Mouse (Mus musculus): ENCODE results near the gene Ajuba.
"Not testable (repeated sequence)": the region's sequence is repeated elsewhere in the genome, so short reads cannot be mapped to it uniquely, and the experiment has no call there.

The Ajuba gene

DNA sequence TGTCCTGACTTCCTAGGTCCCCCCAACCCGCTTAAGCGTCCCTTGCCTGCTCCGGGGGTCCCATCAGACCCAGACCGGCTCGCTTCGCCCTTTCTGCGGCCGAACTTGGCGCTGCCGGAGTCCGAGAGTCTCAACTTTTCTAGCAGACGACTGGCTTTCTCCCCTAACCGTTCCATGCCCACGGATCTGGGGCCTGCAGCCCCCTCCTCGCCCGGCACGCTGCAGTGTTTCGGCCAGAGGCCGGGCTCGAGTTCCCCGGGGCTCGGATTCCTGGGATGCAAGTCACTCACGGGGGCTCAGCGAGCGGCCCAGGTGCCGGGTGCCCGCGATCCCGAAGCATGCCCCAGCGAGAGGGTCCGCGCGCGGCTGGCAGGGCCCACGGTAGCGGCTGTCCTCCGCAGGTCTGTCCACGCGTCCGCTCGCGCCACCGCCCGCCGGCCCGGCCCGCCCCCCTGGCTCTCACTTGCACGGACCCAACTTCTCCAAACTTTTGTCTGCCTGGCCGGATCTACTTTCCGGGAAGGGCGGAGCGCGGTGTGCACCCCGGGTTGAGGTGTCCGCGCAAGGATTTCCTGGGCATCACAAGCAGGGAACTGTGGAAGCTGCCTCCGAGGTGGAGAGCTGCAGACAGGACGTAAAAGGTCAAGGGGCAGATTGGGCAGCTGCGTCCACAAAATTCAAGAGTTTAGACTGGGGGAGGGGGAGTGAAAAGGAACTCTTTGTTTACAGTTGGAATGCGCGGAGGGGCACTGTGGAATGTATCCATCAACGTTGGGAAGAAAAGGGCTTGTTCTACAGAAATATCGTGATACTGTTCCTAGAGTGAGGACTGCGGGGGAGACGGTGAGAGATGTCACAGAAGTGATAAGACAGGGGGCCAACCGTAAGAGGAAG is at the start of gene Ajuba:
Gene Ajuba, minus strand, starts transcription at position 470 of the 894 bp plus-strand sequence.
- DNase-seq (ENCODE audit: low spot score), result peak; percentile 18

DNA sequence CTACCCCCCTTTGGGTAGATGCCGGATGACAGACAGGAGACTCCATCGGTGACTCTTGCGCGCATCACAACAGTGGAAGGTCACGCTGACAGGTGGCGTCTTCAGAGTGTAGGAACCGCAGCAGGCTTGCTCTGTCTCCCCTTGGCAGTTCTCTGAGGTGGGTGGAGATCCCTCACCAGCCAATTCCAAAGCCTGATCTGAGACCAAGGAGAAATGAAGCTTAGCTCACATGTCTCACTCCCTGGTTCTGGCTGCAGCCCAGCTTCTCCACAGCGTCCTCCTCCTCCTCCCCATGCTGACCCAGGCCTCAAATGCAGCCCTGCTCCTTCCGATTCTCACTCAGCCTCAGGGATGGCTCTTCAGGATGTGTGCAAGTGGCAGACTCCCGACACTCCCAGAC is 47.6 kb upstream of the Ajuba start:
- no peak for DNase-seq (ENCODE audit: low spot score)

DNA sequence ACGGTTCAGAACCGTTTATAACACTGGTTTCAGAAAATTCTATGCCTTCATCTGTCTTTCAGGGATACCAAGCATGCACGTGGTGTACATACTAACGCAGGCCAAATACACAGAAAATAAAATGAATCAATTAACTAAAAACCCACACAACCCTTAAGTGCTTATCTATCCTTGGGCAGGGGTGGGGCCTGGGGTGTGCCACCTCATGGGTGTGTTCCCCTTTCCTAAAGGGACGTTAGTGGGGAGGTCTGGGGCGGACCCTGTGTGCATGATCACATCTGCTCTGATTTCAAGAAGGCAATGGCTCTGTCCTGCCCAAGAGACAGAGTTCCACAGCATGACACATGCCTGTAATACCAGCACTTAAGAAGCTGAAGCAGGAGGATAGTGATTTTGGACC is 46.0 kb upstream of the Ajuba start:
- DNase-seq (ENCODE audit: low spot score), result no peak

DNA sequence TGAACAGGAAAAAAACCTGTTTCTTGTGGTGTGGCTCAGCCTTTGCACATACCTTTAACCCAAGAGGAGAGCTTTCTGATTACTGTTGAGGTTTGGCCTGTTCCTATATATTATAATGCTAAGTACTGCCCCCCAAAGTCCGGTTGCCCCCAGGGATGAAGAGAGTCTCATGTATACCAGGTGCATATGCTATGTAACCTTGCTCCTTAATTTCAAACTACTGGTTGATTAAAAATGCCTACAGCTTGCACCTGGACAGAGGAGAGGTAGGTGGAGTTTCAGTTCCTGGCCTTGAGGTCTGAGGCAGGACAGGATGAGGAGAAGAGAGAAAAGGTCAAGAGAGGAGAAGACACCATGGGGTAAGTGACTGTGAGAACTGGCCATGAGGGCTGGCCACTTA is 43.8 kb upstream of the Ajuba start, which contains the start of gene Psmb11:
Gene Psmb11, plus strand, starts transcription at position 301 of the 400 bp plus-strand sequence.
- no peak for DNase-seq (ENCODE audit: low spot score)

DNA sequence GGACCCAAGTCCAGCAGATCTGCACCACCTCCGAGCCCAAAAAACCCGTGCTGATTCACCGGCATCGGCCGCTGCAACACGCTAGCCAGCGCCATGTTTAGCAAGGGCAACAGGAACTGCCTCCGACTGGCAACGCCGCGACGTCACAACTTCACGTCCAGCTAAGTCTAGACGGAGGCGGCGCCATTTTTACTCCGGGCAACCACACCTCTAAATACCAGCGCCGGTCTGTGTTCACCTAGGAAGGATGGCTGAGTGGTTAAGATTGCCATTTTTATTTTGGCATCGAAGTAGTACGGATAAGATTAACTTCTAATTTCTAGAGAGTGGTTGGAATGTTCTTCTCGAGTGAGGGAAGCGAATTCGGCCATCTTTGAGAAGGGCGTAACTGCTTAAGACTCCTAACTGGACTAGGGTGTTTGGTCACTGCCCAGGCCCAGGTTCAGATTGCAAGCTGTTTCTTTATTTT is 40.6 kb upstream of the Ajuba start, which contains the start of gene Psmb5:
Gene Psmb5, minus strand, starts transcription at position 126 of the 469 bp plus-strand sequence.
- peak; percentile 87 for DNase-seq (ENCODE audit: low spot score)

DNA sequence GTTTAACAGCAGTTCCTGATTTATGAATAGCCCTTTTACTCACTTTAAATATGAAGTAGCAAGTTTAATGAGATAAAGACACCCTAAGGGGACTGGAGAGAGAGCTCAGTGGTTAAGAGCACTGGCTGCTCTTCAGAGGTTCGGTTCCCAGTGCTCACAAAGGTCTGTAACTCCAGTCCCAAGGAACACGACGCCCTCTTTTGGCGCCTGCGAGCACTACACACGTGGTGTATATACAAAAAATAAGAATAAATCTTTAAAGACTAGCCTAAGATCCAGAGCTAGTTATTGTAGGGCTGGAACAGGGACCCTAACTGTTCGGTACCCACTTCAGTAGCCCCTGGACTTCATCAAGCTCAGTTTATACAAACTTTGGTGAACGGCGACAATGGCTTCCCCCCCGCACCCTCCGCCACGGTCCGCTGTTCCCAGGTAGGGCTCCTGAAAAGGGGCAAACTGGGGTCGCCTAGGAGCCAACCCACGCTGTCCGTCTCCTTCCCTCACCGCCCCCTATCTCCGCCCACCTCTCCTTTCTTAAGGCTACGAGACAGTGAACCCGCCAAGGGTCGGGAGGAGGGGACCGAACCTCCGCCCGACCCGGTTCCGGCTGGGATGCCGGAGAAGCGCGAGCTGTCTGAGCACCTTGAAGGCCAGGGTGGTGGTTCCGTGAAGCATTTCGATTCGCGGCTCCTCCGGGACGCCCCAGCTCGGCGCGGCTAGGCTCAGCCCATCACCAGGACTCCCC is 40.0 kb upstream of the Ajuba start:
- no peak for DNase-seq (ENCODE audit: low spot score)

DNA sequence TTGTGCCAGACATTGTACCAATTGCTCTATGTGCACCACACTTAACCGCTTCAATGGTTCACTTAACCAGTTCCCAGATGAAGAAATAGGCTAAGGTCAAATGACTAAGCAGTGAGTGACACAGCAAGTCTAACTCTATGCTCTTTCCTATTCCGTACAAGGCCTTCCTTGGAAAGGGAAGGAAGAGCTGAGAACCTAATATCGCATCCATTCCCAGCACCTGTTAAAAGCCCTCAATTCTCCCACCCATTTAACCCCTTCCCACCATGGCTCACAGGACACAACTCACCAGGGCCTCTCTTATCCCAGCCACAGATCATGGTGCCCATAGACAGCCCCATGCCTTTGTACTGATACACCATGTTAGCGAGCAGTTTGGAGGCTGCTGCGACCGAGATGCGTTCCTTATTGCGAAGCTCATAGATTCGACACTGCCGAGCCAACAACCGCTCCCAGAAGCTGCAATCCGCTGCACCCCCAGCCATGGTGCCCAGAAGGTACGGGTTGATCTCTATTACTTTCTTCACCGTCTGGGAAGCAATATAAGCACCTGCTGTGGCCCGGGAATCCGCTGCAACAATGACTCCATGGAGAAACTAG is 39.0 kb upstream of the Ajuba start:
- DNase-seq (ENCODE audit: low spot score), result no peak

DNA sequence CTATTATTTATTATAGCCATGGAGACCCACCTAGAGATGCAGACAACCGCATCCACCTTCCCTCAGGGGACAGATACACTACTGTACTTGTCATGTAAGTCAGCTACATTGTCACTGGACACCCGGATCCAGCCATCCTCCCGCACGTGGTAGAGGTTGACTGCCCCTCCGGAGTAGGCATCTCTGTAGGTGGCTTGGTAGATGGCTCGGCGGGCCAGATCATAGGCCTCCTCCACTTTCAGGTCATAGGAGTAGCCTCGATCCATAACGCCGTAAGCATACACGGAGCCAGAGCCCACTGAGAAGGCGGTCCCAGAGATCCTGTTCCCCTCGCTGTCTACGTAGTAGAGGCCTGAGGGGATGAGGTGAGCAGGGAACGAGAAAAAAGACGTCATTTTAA is 36.8 kb upstream of the Ajuba start:
- DNase-seq (ENCODE audit: low spot score), result not testable (repeated sequence)

DNA sequence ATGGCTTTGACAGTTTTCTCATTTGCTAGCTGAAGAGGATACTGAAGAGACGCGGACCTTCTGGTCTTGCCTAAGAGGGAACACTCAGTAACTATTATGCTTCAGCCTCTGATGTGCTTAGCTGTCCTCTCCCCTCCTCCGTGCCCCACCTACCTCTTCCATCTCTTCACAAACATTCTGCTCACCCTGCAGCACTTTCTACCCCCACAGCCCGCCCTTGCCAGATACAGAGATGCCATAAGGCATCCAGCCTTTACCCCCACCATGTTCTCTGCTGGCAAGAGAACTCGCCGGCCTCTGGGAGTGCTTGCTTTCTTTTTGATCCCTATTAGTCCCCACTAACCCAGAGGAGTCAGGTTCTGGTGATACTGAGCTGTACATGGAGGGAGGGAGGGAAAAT is 33.3 kb upstream of the Ajuba start:
- no peak for DNase-seq (ENCODE audit: low spot score)

DNA sequence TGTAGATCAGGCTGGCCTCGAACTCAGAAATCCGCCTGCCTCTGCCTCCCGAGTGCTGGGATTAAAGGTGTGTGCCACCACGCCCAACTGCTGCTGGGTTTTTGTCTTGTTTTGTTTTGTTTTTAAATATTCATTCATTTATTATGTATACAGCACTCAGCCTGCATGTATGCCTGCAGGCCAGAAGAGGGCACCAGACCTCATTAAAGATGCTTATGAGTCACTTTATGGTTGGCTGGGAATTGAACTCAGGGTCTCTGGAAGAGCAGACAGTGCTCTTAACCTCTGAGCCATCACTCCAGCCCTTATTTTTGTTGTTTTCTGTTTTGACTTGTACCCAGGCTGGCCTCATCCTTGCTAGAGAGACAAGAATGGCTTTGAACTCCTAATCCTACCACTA is 32.6 kb upstream of the Ajuba start:
- peak; percentile 34 for DNase-seq (ENCODE audit: low spot score)

DNA sequence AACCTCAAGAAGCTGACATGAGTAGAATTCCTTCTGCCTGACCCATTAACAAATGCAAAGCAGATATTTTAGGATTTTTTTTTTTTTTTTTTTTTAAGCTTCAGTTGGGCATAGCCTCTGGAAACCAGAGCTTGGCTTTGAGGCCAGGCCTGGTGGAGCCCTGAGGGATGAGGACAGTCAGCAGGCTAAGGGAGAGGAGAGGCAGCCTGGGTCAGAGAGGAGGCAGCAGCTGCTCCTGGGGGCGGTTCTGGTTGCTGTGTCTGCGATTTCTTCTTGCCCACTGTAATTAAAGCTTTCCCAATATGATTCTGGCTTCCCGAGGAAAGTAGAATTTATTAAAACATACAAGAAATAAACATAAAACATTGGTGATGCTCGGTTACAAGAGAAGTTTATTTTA is 31.9 kb upstream of the Ajuba start:
- no peak for DNase-seq (ENCODE audit: low spot score)

DNA sequence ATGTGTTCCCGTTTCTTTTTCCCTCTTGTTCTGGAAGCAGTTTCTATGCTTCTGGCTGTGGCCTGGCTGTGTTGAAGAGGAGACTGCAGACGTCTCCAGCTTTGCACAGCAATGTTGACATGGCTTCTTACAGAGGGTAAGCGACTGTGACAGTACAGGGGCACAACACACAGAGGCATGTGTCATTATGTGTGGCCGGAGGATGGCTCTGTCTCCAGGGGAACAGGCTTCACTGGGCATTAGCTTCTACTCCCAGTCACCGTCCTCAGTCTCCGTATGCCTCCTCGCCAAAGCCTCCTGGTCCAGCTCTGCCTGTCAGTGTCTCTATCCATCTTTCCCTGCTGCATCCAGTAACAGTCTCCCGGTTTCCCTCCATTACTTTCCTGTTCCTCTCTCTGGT is 29.9 kb upstream of the Ajuba start:
- no peak for DNase-seq (ENCODE audit: low spot score)

DNA sequence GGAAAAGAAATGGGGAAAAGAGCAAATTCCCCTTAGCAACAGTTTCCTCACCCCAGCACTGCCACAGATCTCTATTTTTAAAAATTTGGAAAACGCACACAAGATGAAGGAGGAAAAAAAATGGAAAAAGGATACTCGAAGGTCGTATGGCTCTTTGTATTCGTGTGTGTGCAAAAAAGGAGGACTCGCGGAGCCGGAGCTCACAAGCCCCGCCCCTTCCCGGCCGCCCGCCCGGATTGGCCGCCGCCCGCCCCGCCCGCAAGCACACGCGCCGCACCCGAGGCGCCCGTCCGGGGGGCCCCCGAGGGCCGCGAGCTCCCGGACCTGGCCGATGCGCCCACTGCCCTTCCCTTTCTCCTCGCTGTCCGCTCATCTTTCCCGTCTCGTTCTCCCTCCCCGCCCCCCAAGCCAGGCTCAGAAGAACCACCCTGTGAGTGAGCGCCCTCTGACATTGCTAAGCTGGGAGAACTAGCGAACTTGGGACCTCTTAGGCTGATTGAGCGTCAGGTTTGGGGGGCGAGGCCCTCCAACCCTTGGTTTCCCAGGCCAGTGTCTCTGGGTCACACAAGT is 28.5 kb upstream of the Ajuba start, which contains the start of gene 4931414P19Rik:
Gene 4931414P19Rik, minus strand, starts transcription at position 242 of the 570 bp plus-strand sequence.
- peak; percentile 57 for DNase-seq (ENCODE audit: low spot score)

DNA sequence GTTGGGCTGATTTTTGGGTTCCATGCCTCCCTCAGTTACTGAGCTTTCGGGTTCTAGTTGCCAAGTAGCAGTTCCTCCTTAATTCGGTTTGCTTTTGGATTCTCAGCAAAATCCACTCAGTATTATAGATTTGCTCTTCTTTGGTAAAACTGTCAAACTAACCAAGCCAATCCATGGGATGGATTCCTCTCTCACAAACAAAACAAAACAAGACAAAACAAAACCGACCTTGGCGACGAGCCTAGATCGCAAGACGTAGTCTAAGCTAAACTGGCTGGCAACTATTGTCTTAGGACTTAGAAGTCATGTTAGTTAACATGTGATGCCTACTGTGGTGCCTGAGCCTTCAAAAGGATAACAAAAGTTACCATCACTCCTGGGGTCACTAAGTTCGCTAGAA is 26.3 kb upstream of the Ajuba start:
- no peak for DNase-seq (ENCODE audit: low spot score)

DNA sequence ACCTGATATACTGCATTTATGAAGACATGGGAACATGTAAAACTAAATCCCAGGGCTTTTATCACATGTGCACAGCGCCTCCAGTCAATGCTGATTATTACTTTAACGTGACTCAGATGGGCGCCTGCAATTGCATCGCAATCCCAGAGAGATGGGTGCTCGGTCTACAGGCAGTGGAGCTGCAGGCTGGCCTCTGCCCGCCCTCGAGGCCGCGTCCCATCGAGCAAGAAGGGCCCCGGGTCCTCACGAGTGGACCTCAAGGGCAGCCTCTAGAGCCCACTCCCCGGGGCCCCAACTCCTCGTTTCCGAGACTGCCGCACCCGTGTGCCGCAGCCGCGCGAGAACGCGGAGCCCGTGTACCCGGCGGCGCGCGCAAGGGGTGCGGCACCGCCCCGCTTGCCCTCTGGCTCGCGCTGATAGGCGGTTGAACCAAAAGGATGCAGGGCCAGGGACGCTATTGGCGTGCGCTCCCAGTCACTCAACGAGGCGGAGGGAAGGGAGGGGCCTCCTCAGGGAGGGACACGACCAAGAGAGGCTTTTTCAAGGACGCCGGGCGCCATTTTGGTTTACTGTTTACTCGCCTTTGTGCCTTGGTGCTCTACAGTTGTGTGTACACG is 25.8 kb upstream of the Ajuba start:
- DNase-seq (ENCODE audit: low spot score), result peak; percentile 96

DNA sequence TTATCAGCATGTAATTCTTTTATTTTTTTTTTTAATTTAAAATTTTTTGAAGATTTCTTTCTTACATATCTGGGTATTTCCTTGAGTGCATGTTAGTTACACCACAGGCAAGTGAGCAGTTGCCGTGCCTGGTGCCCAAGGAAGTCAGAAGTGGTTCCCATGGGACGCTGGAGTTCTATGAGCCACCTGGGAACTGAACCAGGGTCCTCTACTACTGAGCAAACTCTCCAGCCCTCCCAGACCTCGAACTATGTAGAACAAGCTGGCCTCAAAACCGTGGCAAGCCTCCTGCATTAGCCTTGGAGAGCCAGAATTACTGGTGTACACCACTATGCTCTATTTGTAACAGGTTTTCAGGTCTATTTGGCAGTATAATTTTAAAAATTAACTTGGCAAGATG is 25.3 kb upstream of the Ajuba start:
- no peak for DNase-seq (ENCODE audit: low spot score)

DNA sequence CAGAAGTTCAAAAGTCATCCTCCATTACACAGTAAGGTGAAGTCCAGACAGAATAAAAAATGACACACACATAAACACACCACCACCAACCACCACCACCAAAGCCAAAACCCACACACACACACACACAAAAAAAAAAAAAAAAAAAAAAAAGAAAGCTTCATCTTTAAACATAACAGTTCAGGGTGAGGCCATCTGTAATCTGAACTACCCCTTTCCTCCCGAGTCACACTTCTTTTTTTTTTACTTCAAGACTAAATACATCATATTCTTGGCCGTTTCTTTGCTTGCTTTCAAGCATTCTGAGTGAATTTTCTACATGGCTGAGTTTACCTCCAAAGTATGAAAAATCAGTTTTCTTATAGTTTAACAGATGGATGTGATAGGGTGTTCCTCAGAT is 24.2 kb upstream of the Ajuba start:
- DNase-seq (ENCODE audit: low spot score), result no peak

DNA sequence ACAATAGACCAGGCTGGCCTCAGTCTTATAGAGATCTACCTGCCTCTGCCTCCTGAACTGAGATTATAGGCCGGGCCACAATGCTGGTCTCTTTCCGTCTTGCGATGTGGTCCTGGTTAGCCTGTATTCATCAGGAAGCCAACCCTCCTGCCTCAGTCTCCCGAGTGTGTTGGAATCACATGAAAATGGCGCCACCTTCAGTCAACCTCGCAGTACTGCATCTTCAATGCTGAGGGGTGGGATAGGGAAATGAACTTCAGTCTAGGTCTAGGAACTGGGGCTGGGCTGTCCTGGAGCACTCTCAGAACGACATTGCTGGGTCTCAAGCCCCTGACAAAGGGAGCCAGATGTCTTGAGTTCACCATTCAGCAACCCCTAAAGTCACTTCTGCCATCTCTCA is 19.7 kb upstream of the Ajuba start:
- no peak for DNase-seq (ENCODE audit: low spot score)

DNA sequence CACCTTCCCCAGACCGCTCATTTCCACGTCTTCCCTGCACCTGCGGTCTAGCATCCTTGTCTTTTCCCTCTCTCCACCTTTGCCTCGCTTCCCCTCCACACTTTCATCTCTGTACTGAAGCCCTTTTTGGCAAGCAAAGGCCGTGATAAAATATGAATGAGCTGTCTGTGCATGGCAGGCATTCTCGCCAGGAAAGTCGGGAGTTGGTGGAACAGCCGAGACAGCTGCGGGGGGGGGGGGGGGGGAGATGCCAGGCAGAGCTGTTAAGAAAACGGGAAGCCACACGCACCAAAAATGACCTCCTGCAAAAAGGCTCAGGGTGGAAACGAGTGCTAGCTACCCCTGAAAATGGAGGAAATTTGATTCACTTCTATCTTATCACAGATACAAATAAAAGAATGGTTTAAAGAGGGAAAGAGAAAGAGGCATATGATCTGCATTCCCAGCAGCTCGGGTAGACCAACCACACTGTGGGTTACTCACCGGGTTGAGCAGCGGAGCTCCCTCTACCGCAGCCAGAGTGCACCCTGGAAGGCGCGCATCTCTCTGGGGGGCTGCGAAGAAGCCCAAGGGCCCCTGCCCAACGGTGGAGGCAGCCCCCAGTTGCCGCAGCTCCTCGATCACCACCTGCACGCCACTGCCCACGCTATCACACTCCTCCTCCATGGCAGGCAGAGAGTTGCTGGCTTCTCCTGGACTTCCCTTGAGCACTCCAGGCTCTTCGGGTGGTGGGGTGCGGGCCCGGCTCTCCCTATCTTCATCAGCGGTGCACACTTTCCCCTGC is 17.5 kb upstream of the Ajuba start:
- DNase-seq (ENCODE audit: low spot score), result no peak

DNA sequence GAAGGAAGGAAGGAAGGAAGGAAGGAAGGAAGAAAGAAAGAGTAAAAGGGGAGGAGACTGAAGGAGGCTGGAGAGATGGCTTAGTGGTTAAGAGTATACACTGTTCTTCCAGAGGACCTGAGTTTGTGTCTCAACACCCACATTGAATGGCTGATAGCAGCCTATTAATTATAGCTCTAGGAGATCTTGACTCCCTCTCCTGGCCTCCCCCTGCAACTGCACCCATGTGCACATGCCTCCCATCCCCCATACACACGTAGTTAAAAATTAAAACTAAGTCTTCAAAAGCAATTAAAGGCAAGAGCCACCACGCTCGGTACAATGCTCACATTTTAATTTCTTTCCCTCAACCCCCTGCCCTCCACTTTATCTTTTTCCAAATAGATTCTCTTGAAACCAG is 16.7 kb upstream of the Ajuba start:
- no peak for DNase-seq (ENCODE audit: low spot score)

All from T-cell, adult 2 months (primary cell).